Mouse (Mus musculus) limb, embryonic 10.5 days (tissue): Measurements from ENCODE around the gene Slc7a10. TPM values are rescaled to one million over a fixed set of nuclear protein-coding genes. Genes with fewer than 3 reads are reported as not detected.
A peak's percentile ranks its signal among the peaks of the same experiment; 100 is the strongest.

Experiments used
- DNase-seq: peaks from one replicate; pipeline ENCODE4 v3.0.0-alpha.2; 2017; ENCODE audit warnings: low spot score
- H3K27ac ChIP-seq: fragments of 300-500 bp; sonication (generic); 2 replicates; pipeline ENCODE4 v1.5.1; 2016; ENCODE audit warnings: mild to moderate bottlenecking
- H3K27me3 ChIP-seq: fragments of 300-500 bp; sonication (generic); 2 replicates; pipeline ENCODE4 v1.6.1; 2016; ENCODE audit warnings: low read depth, mild to moderate bottlenecking; ENCODE audit not compliant: poor library complexity, severe bottlenecking
- H3K36me3 ChIP-seq: fragments of 300-500 bp; sonication (generic); 2 replicates; pipeline ENCODE4 v1.6.1; 2016; ENCODE audit warnings: mild to moderate bottlenecking, moderate library complexity
- H3K4me1 ChIP-seq: fragments of 300-500 bp; sonication (generic); 2 replicates; pipeline ENCODE4 v1.6.1; 2016
- H3K4me3 ChIP-seq: fragments of 300-500 bp; sonication (generic); 2 replicates; pipeline ENCODE4 v1.5.1; 2016; ENCODE audit warnings: mild to moderate bottlenecking, moderate library complexity
- H3K9me3 ChIP-seq: fragments of 300-500 bp; sonication (generic); replicated peaks from 2 replicates; pipeline ENCODE4 v1.6.1; 2016; ENCODE audit warnings: mild to moderate bottlenecking
- WGBS: fragments of 180-500 bp; shearing (Covaris S2); methylation state at CpG from one replicate; pipeline ENCODE4 v1.1.7; 2016; 5-methylcytosine and 5-hydroxymethylcytosine counted together
- polyA plus RNA-seq: library from polyadenylated mRNA; unstranded; fragments of >200 nt; fragmentation: Nextera tagmentation; extraction: Ambion mirVana; gene quantifications from 2 replicates; pipeline ENCODE4 v1.2.1, GENCODE M21; 2016

Slc7a10 gene
- polyA plus RNA-seq, 1 experiment from 2014 or later, result 0.31 TPM

DNA sequence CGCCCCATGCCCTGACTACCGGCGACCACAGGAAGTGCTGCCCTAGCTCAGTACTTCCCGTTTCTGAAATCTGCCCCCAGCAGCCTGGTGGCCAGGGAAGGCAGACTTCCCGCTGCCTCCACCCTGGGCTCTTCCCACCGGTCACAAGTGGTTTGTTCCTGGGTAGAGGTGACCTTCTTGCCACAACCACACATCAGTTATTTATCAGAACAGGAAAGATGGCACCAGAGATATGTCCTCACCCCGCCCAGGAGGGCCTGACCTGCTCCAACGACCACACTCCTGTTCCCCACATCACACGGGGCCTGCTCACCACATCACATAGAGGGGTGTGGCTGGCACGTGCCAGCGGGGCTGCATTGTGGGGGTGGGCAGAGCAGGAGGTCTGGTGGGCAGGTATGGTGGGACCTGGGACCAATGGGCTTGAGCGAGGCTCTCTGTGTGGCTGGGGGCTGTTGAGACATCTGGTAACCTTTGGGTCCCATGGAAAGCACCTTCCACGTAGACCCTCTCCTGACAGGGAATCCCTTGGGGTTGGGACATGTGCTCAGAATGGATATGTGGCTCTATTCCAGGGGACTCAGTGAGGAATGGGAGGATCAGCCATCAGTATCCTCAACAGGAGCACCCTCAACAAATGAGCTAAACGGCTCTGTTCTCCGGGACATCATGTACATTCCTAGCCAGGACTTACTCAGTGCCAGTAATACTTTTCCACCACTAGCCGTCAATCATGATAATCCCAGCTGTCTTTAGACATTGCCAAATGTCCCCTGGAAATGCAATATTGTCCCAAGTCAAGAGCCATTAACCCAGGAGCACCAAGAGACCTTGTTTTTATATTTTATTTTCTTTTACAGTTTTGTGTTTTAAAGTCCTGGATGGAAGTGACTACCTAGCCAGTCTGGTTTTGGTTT, 29.4 kb upstream of the Slc7a10 start:
- DNase-seq, result no peak
- Histone ChIP-seq H3K27ac (no peak overlapping the region), H3K27me3 (no peaks in the 10 kb centered on the region; the same call in 1 of the 2 replicates), H3K9me3 (no peaks in the 10 kb centered on the region), H3K4me1 (peaks cover under 1% of the 10 kb centered on the region; the same call in 1 of the 2 replicates), H3K36me3 (no peaks in the 10 kb centered on the region), H3K4me3 (no peak overlapping the region)
- WGBS, result 69% methylated on average over 16 of the region's 16 CpGs

DNA sequence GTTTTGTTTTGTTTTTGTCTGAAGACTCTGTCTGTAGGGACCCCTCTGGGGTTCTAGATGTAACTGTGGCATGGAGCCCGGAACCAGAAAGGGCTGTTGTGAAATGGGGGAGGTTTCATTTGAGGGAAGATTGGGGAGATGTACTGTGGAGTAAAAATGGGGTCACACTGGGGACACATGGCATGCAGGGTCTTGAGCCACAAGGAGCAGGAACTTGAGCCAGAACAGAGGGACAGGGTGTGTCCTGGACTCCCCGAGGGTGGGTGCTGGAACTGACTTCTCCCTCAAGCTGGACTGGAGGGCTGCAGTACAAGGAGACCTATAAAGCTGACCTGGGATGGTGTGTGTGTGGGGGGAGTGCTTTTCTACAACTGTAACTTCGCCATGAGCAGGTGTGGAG, 28.7 kb upstream of the Slc7a10 start:
- Histone ChIP-seq H3K9me3 (no peaks in the 10 kb centered on the region), H3K27ac (no peak overlapping the region), H3K4me1 (no peaks in the 10 kb centered on the region), H3K4me3 (no peak overlapping the region), H3K27me3 (no peaks in the 10 kb centered on the region; the same call in 1 of the 2 replicates), H3K36me3 (no peaks in the 10 kb centered on the region)
- no peak for DNase-seq
- WGBS, result 80% methylated on average over 3 of the region's 3 CpGs

DNA sequence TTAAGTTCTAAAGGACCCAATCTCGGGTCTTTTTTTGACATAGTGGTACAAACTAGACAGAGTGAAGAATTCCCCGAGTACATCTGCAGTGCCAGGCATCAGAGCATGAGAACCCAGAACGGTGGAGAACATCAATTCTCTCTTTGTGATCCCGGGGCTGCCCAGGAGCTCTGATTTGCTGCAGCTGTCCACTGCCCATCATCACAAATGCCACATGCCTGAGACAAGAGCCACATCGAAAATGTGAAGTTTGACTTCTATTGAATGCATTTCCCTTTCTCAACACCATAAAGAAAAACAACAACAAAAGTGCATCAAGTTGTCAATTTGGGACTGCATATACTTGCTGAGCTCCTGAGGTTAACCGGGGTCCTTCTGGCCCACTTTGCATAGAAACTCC, 23.7 kb upstream of the Slc7a10 start:
- Histone ChIP-seq H3K9me3 (no peaks in the 10 kb centered on the region), H3K27me3 (0 out of 2 replicates have a peak, but pooled peaks cover 8% of the 10 kb centered on the region), H3K36me3 (no peaks in the 10 kb centered on the region), H3K4me3 (no peak overlapping the region), H3K4me1 (no peaks in the 10 kb centered on the region), H3K27ac (no peak overlapping the region)
- 81% methylated on average over 6 of the region's 6 CpGs for WGBS
- no peak for DNase-seq

DNA sequence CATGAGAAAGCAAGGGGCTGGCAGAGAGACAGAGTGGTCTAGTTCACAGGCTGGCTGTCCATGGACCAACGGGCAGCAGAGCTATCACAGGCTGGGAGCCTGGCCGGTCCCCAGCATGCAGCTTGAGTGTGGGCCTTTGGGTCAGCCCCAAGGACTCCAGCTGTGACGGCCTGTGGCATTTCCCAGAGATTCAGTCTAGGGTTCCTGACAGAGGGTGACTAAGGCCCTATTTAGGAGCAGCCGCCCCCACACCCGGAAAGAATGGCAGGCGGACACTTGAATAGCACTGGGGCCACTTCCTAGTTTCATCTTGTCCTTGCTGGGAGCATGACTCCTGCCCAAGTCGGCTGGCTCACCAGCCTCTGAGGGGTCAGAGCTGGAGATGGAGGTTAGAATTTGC, 22.6 kb upstream of the Slc7a10 start:
- H3K27ac ChIP-seq, result no peak overlapping the region
- DNase-seq, result no peak
- no peak overlapping the region for H3K4me3 ChIP-seq
- no peaks in the 10 kb centered on the region for H3K36me3 ChIP-seq
- H3K4me1 ChIP-seq, result no peaks in the 10 kb centered on the region
- 72% methylated on average over 7 of the region's 7 CpGs for WGBS
- 0 out of 2 replicates have a peak, but pooled peaks cover 10% of the 10 kb centered on the region for H3K27me3 ChIP-seq
- H3K9me3 ChIP-seq, result no peaks in the 10 kb centered on the region

GRCm38 (mm10) chr7:35164131-35164530, 22.1 kb upstream of the Slc7a10 start:
- H3K4me3 ChIP-seq, result no peak overlapping the region
- no peaks in the 10 kb centered on the region for H3K36me3 ChIP-seq
- no peaks in the 10 kb centered on the region for H3K4me1 ChIP-seq
- DNase-seq, result no peak
- 66% methylated on average over 6 of the region's 6 CpGs for WGBS
- H3K9me3 ChIP-seq, result no peaks in the 10 kb centered on the region
- 0 out of 2 replicates have a peak, but pooled peaks cover 12% of the 10 kb centered on the region for H3K27me3 ChIP-seq
- H3K27ac ChIP-seq, result no peak overlapping the region

DNA sequence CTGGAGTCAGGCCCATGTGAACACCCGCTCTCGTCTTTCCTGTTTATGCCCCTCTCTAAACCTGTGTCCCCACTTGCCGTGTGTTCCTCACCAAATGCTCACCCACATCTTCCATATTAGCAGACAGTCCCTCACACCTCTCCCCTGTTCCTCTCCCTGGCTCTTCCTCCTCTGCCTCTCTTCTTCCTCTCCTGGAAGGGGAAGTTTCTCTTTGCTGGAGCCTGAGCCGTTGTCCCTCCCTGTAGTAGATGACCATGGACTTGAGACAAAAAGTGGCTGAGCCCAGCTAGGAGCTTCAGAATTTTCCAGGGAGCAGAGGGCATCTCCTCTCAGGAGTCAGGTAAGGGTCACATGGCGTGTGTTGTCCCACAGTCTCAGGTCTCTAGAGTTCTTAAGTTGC, 19.2 kb upstream of the Slc7a10 start:
- 89% methylated on average over 5 of the region's 5 CpGs for WGBS

DNA sequence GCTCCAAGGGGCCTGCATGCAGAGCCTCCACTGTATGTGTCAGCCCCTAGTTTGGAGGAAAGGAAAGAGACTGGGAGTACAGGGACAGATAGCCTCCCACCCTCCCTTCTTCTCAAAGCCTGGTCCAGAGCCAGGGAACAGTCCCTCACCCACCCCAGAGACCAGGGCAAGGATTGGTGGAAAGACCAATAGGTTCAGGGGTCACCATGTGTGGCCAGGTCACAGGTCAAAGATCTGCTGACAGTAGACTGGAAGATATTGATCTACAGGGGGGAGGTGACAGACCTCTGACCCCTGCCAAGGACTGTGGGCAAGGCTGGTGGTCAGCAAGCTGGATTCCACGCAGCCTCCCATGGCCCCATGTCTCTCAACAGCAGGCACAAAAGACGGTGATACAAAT, 18.3 kb upstream of the Slc7a10 start:
- 41% methylated on average over 2 of the region's 2 CpGs for WGBS
- H3K4me1 ChIP-seq, result peaks cover 6% of the 10 kb centered on the region
- no peak for DNase-seq

More for the DNA sequence above, 19.2 kb upstream of the Slc7a10 start:
- no peak for DNase-seq
- Histone ChIP-seq H3K36me3 (no peaks in the 10 kb centered on the region), H3K4me1 (peaks cover under 1% of the 10 kb centered on the region), H3K9me3 (no peaks in the 10 kb centered on the region), H3K27me3 (peaks cover 32% of the 10 kb centered on the region), H3K4me3 (no peak overlapping the region), H3K27ac (no peak overlapping the region)

GRCm38 (mm10) chr7:35169341-35169740, 16.8 kb upstream of the Slc7a10 start:
- Histone ChIP-seq H3K4me1 (peaks cover 6% of the 10 kb centered on the region), H3K4me3 (no peak overlapping the region), H3K9me3 (no peaks in the 10 kb centered on the region), H3K27ac (no peak overlapping the region), H3K27me3 (peaks cover 51% of the 10 kb centered on the region), H3K36me3 (no peaks in the 10 kb centered on the region)
- peak; percentile 90 for DNase-seq
- 15% methylated on average over 6 of the region's 6 CpGs for WGBS

More for the DNA sequence above, 18.3 kb upstream of the Slc7a10 start:
- H3K36me3 ChIP-seq, result no peaks in the 10 kb centered on the region
- H3K4me3 ChIP-seq, result no peak overlapping the region
- no peaks in the 10 kb centered on the region for H3K9me3 ChIP-seq
- H3K27me3 ChIP-seq, result peaks cover 41% of the 10 kb centered on the region
- H3K27ac ChIP-seq, result no peak overlapping the region

DNA sequence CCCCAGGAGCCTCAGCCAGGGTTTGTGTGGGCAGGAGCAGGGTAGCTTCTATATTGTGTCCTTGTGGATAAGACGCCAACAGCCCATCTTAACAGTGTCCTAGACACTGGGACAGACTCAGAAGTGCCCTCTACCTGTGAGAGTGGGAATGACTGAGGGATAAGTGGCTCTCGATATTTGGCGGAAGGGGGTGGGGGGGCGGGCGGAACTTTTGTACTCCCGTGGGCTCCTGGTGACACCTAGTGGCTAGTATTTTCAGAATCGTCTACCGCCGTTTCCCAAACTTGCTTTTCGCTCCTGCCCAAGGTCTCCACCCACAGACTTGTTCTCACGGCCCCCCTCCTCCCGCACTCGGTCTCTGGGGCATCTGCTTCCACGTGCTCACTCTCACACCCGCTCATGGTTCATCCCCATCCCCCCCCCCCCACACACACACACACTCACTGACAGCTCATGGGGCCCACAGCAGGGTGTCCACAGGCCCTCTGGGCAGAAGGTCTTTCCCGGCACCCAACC, 14.3 kb upstream of the Slc7a10 start:
- Histone ChIP-seq H3K4me1 (peaks cover 11% of the 10 kb centered on the region), H3K27me3 (peaks cover 59% of the 10 kb centered on the region), H3K27ac (no peak overlapping the region), H3K36me3 (no peaks in the 10 kb centered on the region), H3K4me3 (peak overlapping the region; percentile 32), H3K9me3 (no peaks in the 10 kb centered on the region)
- DNase-seq, result peak; percentile 83
- WGBS, result 3% methylated on average over 16 of the region's 16 CpGs

GRCm38 (mm10) chr7:35172519-35172918, 13.7 kb upstream of the Slc7a10 start:
- H3K27ac ChIP-seq, result no peak overlapping the region
- H3K27me3 ChIP-seq, result peaks cover 59% of the 10 kb centered on the region

GRCm38 (mm10) chr7:35175533-35175932, 10.7 kb upstream of the Slc7a10 start:
- 81% methylated on average over 4 of the region's 4 CpGs for WGBS
- DNase-seq, result no peak
- no peaks in the 10 kb centered on the region for H3K36me3 ChIP-seq
- peaks cover 11% of the 10 kb centered on the region for H3K4me1 ChIP-seq
- H3K27ac ChIP-seq, result no peak overlapping the region
- H3K9me3 ChIP-seq, result no peaks in the 10 kb centered on the region
- H3K4me3 ChIP-seq, result no peak overlapping the region
- H3K27me3 ChIP-seq, result peaks cover 47% of the 10 kb centered on the region

More at GRCm38 (mm10) chr7:35172519-35172918, 13.7 kb upstream of the Slc7a10 start:
- 76% methylated on average over 4 of the region's 4 CpGs for WGBS
- no peak for DNase-seq
- Histone ChIP-seq H3K4me1 (peaks cover 11% of the 10 kb centered on the region), H3K4me3 (peak overlapping the region; percentile 32; the same call in 1 of the 2 replicates), H3K36me3 (no peaks in the 10 kb centered on the region), H3K9me3 (no peaks in the 10 kb centered on the region)

DNA sequence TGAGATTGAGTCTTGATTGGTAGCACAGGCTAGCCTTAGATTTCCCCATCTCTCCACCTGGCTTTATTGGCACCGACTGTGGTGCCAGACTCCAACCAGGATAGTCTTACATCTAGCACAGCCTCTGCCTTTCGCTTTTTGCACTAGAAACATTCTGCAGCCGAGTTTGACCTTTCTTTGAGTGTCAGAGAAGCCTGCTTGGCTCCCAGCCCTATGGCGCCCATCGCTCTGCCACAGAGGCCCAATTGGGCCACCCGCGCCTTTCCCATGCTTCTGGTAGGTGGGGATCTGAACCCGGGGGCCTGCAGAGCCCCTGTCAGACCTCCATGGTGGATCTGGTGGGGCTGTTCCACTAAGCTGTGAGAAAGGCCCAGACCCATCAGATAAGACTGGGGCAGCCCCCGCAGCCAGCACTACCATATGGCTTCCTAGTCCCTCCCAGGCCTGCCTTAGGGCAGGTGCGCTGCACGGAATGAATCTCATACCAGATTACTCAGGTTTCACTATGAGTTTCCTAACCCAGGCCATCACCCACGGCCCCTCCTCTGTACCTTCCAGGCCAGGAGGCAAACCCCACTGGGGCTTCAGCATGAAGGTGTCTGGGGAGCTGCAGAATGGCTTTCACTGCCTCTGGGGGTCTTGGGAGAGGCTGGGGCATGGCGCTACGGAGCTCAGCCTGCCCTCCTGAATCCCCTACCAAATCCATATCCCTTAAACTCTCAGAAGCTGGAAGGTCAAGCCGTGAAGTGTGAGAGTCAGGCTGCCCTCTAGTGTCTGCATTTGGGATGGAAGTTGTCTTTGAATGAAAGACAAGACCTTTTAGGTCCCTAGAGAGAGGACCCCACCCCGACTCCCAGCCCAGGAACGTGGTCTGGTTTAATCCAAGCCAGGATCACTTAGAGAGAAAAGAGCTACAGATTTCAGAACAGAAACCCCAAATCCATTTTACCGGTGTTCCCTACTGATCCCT, 9.5 kb upstream of the Slc7a10 start:
- Histone ChIP-seq H3K4me3 (no peak overlapping the region), H3K4me1 (peaks cover 11% of the 10 kb centered on the region), H3K36me3 (no peaks in the 10 kb centered on the region), H3K9me3 (no peaks in the 10 kb centered on the region), H3K27me3 (peaks cover 36% of the 10 kb centered on the region), H3K27ac (no peak overlapping the region)
- 42% methylated on average over 18 of the region's 18 CpGs for WGBS
- peak; percentile 53 for DNase-seq
